Mouse (Mus musculus): ENCODE data around the gene Tbl1x.

DNA sequence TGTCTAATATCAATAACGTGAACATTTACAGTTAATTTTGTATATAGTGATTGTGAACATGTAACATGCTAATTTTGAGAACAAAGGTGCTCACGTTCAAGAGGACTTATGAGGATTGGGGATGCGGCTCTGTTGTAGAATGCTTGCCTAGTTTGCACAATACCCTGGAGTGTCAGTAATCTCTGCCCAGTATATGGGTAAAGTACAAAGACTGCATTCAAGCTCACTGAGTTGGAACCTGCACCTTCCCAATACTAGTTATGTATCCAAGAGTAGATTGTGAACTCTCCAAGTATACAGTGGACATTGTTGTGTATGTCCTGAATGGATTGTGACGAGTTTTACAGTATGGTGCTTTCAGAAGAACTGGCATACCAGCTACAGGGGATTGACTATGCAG, 33.7 kb downstream of the Tbl1x start:
- no peak for TF ChIP-seq CTCF (IDR thresholded peaks at IDR 0.05; ENCODE audit: control insufficient read depth, insufficient read depth, insufficient read length)
- TF ChIP-seq MAX (IDR thresholded peaks at IDR 0.05), result no peak

Data from C2C12 (cell line).